Mouse (Mus musculus): ENCODE data around the gene Tjp1. TPM values are rescaled to one million over a fixed set of nuclear protein-coding genes. Genes with fewer than 3 reads are reported as not detected.

Gene Tjp1
- polyA plus RNA-seq, 1 experiment, result 19.3 TPM

DNA sequence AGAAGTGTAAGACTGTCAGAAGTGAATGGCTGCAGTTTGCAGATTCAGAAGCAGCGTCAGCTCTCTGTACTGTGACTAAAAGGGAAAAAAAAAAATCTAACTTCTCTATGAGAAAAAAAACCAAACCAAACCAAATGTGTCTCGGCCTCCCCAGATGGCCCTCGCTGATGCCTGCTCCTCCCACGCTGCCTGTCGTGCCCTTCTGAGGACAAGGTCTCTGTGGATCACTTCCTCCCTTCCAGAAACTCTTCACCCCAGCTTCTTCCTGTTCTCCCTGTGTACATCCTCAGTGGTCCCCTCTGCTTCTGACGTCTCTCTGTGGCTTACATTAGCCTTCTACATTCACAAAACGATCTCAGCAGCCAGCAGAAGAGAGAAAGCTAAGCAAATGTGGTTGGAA, 26.8 kb downstream of the Tjp1 start:
- Histone ChIP-seq H3K36me3 (ENCODE audit: control insufficient read depth, insufficient read depth) (no peaks in the 10 kb centered on the region), H3K79me2 (ENCODE audit: control insufficient read depth, insufficient read depth) (no peaks in the 10 kb centered on the region), H3K79me3 (ENCODE audit: low read depth) (no peaks in the 10 kb centered on the region), H3K27me3 (ENCODE audit: control insufficient read depth, insufficient read depth, insufficient read length) (no peaks in the 10 kb centered on the region), H3ac (ENCODE audit: control insufficient read depth, insufficient read length, low read depth) (no peak overlapping the region), H3K4me3 (ENCODE audit: insufficient read depth, poor library complexity, severe bottlenecking) (no peak overlapping the region)
- TF ChIP-seq FOSL1 (IDR thresholded peaks at IDR 0.05; ENCODE audit: insufficient read depth, low read length, poor library complexity, severe bottlenecking), result no peak
- no peak for TF ChIP-seq CEBPB (IDR thresholded peaks at IDR 0.05; ENCODE audit: low read depth)
- no peak for TF ChIP-seq MYOG (IDR thresholded peaks at IDR 0.05; ENCODE audit: control insufficient read depth, extremely low read depth, insufficient read length)
- TF ChIP-seq MYOD1 (IDR thresholded peaks at IDR 0.05; ENCODE audit: control insufficient read depth, insufficient read length, low read depth), result no peak
- no peak for TF ChIP-seq CTCF (IDR thresholded peaks at IDR 0.05; ENCODE audit: control insufficient read depth, insufficient read depth, insufficient read length)
- no peak for TF ChIP-seq USF1 (IDR thresholded peaks at IDR 0.05; ENCODE audit: low read depth)
- TF ChIP-seq MAX (IDR thresholded peaks at IDR 0.05), result no peak

DNA sequence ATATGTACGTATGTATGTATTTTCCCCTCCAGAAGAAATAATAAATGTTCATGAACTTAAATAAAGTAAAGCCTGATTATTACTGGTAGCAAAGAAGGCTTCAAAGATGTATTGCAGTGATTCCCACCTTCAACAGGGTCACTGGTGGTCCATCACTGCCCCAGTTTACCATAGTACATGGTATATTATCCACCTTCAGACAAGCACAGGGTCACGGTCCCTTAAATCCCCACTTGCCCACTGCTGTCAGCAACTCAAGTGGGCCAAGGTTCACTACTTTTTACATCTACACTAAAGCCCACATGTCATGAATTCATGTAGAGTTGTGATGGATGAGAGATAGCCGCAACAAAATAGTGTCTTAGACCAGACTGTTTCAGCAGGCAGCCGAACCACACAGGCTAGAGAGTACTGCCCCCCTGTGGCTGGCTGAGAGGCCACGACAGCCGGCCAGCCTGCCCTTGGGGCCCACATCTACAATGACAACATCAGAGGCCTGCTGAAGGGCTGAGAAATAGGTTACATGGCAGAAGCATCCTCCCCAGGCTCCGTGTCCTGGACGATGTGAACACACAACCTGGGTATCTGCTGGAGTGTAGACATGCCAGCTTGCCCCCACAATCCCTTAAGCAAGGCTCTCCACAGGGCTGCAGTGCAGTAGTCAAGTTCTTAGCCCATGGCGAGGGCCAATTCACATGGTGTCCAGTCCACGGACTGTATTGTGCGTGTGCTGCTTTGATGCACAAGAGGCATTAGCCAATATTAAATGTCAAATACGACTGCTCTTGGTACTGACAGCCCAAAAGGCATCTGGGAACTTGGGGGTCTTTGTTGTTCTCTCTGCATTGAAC, 29.6 kb downstream of the Tjp1 start:
- H3K4me3 ChIP-seq (ENCODE audit: insufficient read depth, poor library complexity, severe bottlenecking), result no peak overlapping the region
- TF ChIP-seq FOSL1 (IDR thresholded peaks at IDR 0.05; ENCODE audit: insufficient read depth, low read length, poor library complexity, severe bottlenecking), result no peak
- TF ChIP-seq CTCF (IDR thresholded peaks at IDR 0.05; ENCODE audit: control insufficient read depth, insufficient read depth, insufficient read length), result peak; percentile 88
- no peak for TF ChIP-seq MYOD1 (IDR thresholded peaks at IDR 0.05; ENCODE audit: control insufficient read depth, insufficient read length, low read depth)
- H3K79me3 ChIP-seq (ENCODE audit: low read depth), result no peaks in the 10 kb centered on the region
- H3ac ChIP-seq (ENCODE audit: control insufficient read depth, insufficient read length, low read depth), result no peak overlapping the region
- no peaks in the 10 kb centered on the region for H3K27me3 ChIP-seq (ENCODE audit: control insufficient read depth, insufficient read depth, insufficient read length)
- H3K79me2 ChIP-seq (ENCODE audit: control insufficient read depth, insufficient read depth), result no peaks in the 10 kb centered on the region
- no peaks in the 10 kb centered on the region for H3K36me3 ChIP-seq (ENCODE audit: control insufficient read depth, insufficient read depth)

DNA sequence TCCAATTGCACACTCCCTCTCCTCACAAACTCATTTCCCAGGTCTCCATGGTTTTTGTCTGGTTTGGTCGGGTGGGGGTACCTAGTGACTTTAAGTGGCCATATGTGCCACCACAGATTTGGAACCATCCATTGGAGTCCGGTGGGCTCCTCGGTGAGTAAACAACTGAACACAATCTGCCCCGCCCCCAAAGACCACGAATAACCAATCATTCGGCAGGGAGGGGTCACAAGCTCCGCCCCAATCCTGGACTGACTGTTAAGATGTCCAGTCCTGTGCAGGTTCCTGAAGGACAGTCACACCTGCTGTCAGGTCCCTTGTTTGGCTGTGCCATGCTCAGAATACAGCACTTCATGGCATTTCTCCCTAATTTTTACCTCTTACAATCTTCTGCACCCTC, 37.1 kb downstream of the Tjp1 start:
- Histone ChIP-seq H3K36me3 (ENCODE audit: control insufficient read depth, insufficient read depth) (no peaks in the 10 kb centered on the region), H3ac (ENCODE audit: control insufficient read depth, insufficient read length, low read depth) (no peak overlapping the region), H3K79me3 (ENCODE audit: low read depth) (no peaks in the 10 kb centered on the region), H3K4me3 (ENCODE audit: insufficient read depth, poor library complexity, severe bottlenecking) (no peak overlapping the region), H3K79me2 (ENCODE audit: control insufficient read depth, insufficient read depth) (no peaks in the 10 kb centered on the region), H3K27me3 (ENCODE audit: control insufficient read depth, insufficient read depth, insufficient read length) (no peaks in the 10 kb centered on the region)
- no peak for TF ChIP-seq FOSL1 (IDR thresholded peaks at IDR 0.05; ENCODE audit: insufficient read depth, low read length, poor library complexity, severe bottlenecking)
- TF ChIP-seq USF1 (IDR thresholded peaks at IDR 0.05; ENCODE audit: low read depth), result no peak
- TF ChIP-seq MYOG (IDR thresholded peaks at IDR 0.05; ENCODE audit: control insufficient read depth, extremely low read depth, insufficient read length), result no peak
- TF ChIP-seq MYOD1 (IDR thresholded peaks at IDR 0.05; ENCODE audit: control insufficient read depth, insufficient read length, low read depth), result no peak
- TF ChIP-seq CEBPB (IDR thresholded peaks at IDR 0.05; ENCODE audit: low read depth), result no peak
- TF ChIP-seq CTCF (IDR thresholded peaks at IDR 0.05; ENCODE audit: control insufficient read depth, insufficient read depth, insufficient read length), result no peak
- TF ChIP-seq MAX (IDR thresholded peaks at IDR 0.05), result no peak

DNA sequence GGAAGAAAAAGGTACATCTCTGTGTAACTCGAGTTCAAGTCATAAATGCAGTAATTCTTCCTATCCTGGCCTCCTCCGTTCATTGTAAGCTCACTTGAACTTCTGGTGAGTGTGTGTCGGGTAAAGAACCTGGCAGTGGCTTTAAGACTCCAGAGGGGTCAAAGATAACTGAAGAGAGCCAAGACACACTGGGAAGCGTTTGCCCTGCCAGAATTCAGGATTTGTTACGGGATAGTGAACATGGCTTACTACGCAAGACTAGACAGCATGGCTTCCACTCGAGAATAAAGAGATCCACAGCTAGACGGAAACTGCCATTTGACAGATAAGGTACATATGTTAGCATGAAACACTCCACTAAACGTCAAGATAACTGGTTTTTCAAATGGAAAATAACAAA, 37.8 kb downstream of the Tjp1 start:
- H3K36me3 ChIP-seq (ENCODE audit: control insufficient read depth, insufficient read depth), result no peaks in the 10 kb centered on the region
- no peaks in the 10 kb centered on the region for H3K79me2 ChIP-seq (ENCODE audit: control insufficient read depth, insufficient read depth)
- no peak for TF ChIP-seq CEBPB (IDR thresholded peaks at IDR 0.05; ENCODE audit: low read depth)
- no peak for TF ChIP-seq MYOG (IDR thresholded peaks at IDR 0.05; ENCODE audit: control insufficient read depth, extremely low read depth, insufficient read length)
- no peak for TF ChIP-seq USF1 (IDR thresholded peaks at IDR 0.05; ENCODE audit: low read depth)
- no peak for TF ChIP-seq FOSL1 (IDR thresholded peaks at IDR 0.05; ENCODE audit: insufficient read depth, low read length, poor library complexity, severe bottlenecking)
- no peak for TF ChIP-seq MYOD1 (IDR thresholded peaks at IDR 0.05; ENCODE audit: control insufficient read depth, insufficient read length, low read depth)
- no peak for TF ChIP-seq MAX (IDR thresholded peaks at IDR 0.05)
- TF ChIP-seq CTCF (IDR thresholded peaks at IDR 0.05; ENCODE audit: control insufficient read depth, insufficient read depth, insufficient read length), result no peak

DNA sequence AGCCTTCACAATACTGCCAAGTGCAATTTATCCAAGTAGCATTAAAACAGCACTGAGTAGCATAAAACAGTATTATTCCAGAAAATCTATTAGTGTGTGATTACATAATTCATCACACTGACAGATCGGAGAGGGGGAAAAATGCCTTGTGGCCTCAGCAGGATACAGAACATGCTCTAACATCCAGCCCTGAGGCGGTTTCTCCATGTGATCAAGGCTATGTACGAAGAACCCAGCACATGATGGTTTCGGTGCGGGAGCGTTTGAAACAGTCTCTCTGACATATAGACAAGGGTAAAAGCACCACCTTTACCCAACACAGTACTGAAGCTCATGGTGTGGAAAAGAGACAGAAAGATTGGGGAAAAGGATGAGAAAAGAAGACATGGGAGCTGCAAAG, 38.4 kb downstream of the Tjp1 start:
- Histone ChIP-seq H3K36me3 (ENCODE audit: control insufficient read depth, insufficient read depth) (no peaks in the 10 kb centered on the region), H3ac (ENCODE audit: control insufficient read depth, insufficient read length, low read depth) (no peak overlapping the region), H3K79me3 (ENCODE audit: low read depth) (no peaks in the 10 kb centered on the region), H3K79me2 (ENCODE audit: control insufficient read depth, insufficient read depth) (no peaks in the 10 kb centered on the region), H3K4me3 (ENCODE audit: insufficient read depth, poor library complexity, severe bottlenecking) (no peak overlapping the region), H3K27me3 (ENCODE audit: control insufficient read depth, insufficient read depth, insufficient read length) (no peaks in the 10 kb centered on the region)
- TF ChIP-seq MAX (IDR thresholded peaks at IDR 0.05) (no peak), CEBPB (IDR thresholded peaks at IDR 0.05; ENCODE audit: low read depth) (no peak), CTCF (IDR thresholded peaks at IDR 0.05; ENCODE audit: control insufficient read depth, insufficient read depth, insufficient read length) (no peak), USF1 (IDR thresholded peaks at IDR 0.05; ENCODE audit: low read depth) (no peak), MYOG (IDR thresholded peaks at IDR 0.05; ENCODE audit: control insufficient read depth, extremely low read depth, insufficient read length) (no peak), MYOD1 (IDR thresholded peaks at IDR 0.05; ENCODE audit: control insufficient read depth, insufficient read length, low read depth) (no peak), FOSL1 (IDR thresholded peaks at IDR 0.05; ENCODE audit: insufficient read depth, low read length, poor library complexity, severe bottlenecking) (no peak)

More for the DNA sequence above, 37.8 kb downstream of the Tjp1 start:
- Histone ChIP-seq H3K27me3 (ENCODE audit: control insufficient read depth, insufficient read depth, insufficient read length) (no peaks in the 10 kb centered on the region), H3K4me3 (ENCODE audit: insufficient read depth, poor library complexity, severe bottlenecking) (no peak overlapping the region), H3ac (ENCODE audit: control insufficient read depth, insufficient read length, low read depth) (no peak overlapping the region), H3K79me3 (ENCODE audit: low read depth) (no peaks in the 10 kb centered on the region)
